Mouse (Mus musculus): ENCODE results near the gene 6030452D12Rik. TPM values are rescaled to one million over a fixed set of nuclear protein-coding genes. Genes with fewer than 3 reads are reported as not detected.

Gene 6030452D12Rik
- total and polyA plus RNA-seq, 2 experiments from 2014 or later = not detected

GRCm38 (mm10) chr8:106541002-106541401 lies 40.7 kb downstream of the 6030452D12Rik start:
- H3K9me3 ChIP-seq (replicated peaks; ENCODE audit: control insufficient read depth, low read length) = no peaks in the 10 kb centered on the region
- WGBS = 72% methylated on average over 11 of the region's 11 CpGs
- H3K9ac ChIP-seq (replicated peaks; ENCODE audit: low read depth, low read length) = no peak overlapping the region; the same call in 1 of the 2 replicates
- no peaks in the 10 kb centered on the region for H3K27me3 ChIP-seq (ENCODE audit: control insufficient read depth, insufficient read depth, low read length)
- TF ChIP-seq CTCF (IDR thresholded peaks at IDR 0.05; ENCODE audit: low read depth) = no peak
- no peak for TF ChIP-seq EP300 (IDR thresholded peaks at IDR 0.05; ENCODE audit: low read depth)
- H3K4me3 ChIP-seq (ENCODE audit: low read depth, low read length) = no peak overlapping the region
- H3K4me1 ChIP-seq (ENCODE audit: control insufficient read depth, insufficient read depth) = no peaks in the 10 kb centered on the region
- no peak overlapping the region for H3K27ac ChIP-seq (ENCODE audit: low read depth)
- DNase-seq (ENCODE audit: low spot score) (no peak), ATAC-seq (ENCODE audit: insufficient read depth, low read depth) (no peak)
- no peak overlapping the region for H3K4me2 ChIP-seq (ENCODE audit: low read depth, low read length)
- H3K36me3 ChIP-seq (replicated peaks; ENCODE audit: control insufficient read depth, insufficient read depth, low read length) = peaks cover 13% of the 10 kb centered on the region

DNA sequence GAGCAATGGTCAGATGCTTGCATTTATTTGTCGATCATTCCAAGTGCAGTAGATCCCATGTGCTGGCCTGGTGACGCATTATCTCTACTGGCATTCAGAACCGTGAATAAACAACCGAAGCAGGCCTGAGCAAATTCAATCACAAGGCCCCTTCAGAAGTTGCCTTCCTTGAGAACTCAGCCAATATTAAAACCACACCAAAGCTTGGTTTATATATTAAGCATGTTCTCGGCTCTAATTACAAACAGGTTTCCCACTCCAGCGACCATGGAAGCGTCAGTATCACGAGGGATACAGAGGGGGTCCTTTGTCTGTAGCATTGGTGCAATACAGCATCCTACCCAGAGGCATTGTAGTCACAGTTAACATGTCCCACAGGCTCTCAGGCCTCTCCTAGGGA lies 42.7 kb downstream of the 6030452D12Rik start:
- no peak for ATAC-seq (ENCODE audit: insufficient read depth, low read depth)
- Histone ChIP-seq H3K4me3 (ENCODE audit: low read depth, low read length) (no peak overlapping the region), H3K4me1 (ENCODE audit: control insufficient read depth, insufficient read depth) (no peaks in the 10 kb centered on the region), H3K9ac (replicated peaks; ENCODE audit: low read depth, low read length) (no peak overlapping the region), H3K27me3 (ENCODE audit: control insufficient read depth, insufficient read depth, low read length) (no peaks in the 10 kb centered on the region), H3K4me2 (ENCODE audit: low read depth, low read length) (no peak overlapping the region), H3K36me3 (replicated peaks; ENCODE audit: control insufficient read depth, insufficient read depth, low read length) (peaks cover 13% of the 10 kb centered on the region), H3K27ac (ENCODE audit: low read depth) (no peak overlapping the region), H3K9me3 (replicated peaks; ENCODE audit: control insufficient read depth, low read length) (no peaks in the 10 kb centered on the region)
- WGBS = 79% methylated on average over 8 of the region's 8 CpGs
- TF ChIP-seq CTCF (IDR thresholded peaks at IDR 0.05; ENCODE audit: low read depth) (no peak), EP300 (IDR thresholded peaks at IDR 0.05; ENCODE audit: low read depth) (no peak)
- DNase-seq (ENCODE audit: low spot score) = no peak

DNA sequence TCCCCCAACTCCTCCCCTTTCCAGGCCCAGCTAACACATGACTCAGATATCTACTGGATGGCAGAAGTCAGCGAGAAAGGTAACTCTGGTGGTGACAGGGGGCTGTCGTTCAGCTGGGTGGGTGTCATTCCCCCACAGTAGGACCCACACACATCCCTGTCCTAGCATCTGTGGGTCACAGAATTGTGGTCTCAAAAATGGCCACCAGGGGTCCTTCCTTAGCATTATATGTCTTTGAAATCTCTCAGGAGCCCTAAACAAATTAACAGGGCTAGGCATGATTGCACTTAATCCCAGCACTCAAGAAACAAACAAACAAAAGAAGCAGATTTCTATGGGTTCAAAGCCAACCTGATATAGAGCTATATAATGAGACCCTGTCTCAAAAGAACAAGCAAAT lies 44.8 kb downstream of the 6030452D12Rik start:
- H3K4me1 ChIP-seq (ENCODE audit: control insufficient read depth, insufficient read depth) = no peaks in the 10 kb centered on the region
- no peak overlapping the region for H3K4me2 ChIP-seq (ENCODE audit: low read depth, low read length)
- no peak overlapping the region for H3K9ac ChIP-seq (replicated peaks; ENCODE audit: low read depth, low read length)
- no peaks in the 10 kb centered on the region for H3K27me3 ChIP-seq (ENCODE audit: control insufficient read depth, insufficient read depth, low read length)
- H3K27ac ChIP-seq (ENCODE audit: low read depth) = no peak overlapping the region
- TF ChIP-seq CTCF (IDR thresholded peaks at IDR 0.05; ENCODE audit: low read depth) = 0 out of 2 replicates have a peak, but pooled peaks have one; percentile 4
- no peak for TF ChIP-seq EP300 (IDR thresholded peaks at IDR 0.05; ENCODE audit: low read depth)
- DNase-seq (ENCODE audit: low spot score) = no peak
- no peak for ATAC-seq (ENCODE audit: insufficient read depth, low read depth)
- H3K36me3 ChIP-seq (replicated peaks; ENCODE audit: control insufficient read depth, insufficient read depth, low read length) = peaks cover 13% of the 10 kb centered on the region
- H3K4me3 ChIP-seq (ENCODE audit: low read depth, low read length) = no peak overlapping the region
- no peaks in the 10 kb centered on the region for H3K9me3 ChIP-seq (replicated peaks; ENCODE audit: control insufficient read depth, low read length)
- 82% methylated on average over 2 of the region's 2 CpGs for WGBS

- Histone ChIP-seq H3K9ac (replicated peaks; ENCODE audit: low read depth, low read length) (no peak overlapping the region), H3K4me2 (ENCODE audit: low read depth, low read length) (no peak overlapping the region), H3K9me3 (replicated peaks; ENCODE audit: control insufficient read depth, low read length) (no peaks in the 10 kb centered on the region), H3K27me3 (ENCODE audit: control insufficient read depth, insufficient read depth, low read length) (no peaks in the 10 kb centered on the region), H3K36me3 (replicated peaks; ENCODE audit: control insufficient read depth, insufficient read depth, low read length) (peaks cover 9% of the 10 kb centered on the region; the same call in 1 of the 2 replicates), H3K4me1 (ENCODE audit: control insufficient read depth, insufficient read depth) (no peaks in the 10 kb centered on the region), H3K27ac (ENCODE audit: low read depth) (no peak overlapping the region), H3K4me3 (ENCODE audit: low read depth, low read length) (no peak overlapping the region)
- WGBS = 87% methylated on average over 7 of the region's 7 CpGs
- TF ChIP-seq EP300 (IDR thresholded peaks at IDR 0.05; ENCODE audit: low read depth) = no peak
- DNase-seq (ENCODE audit: low spot score) (no peak), ATAC-seq (ENCODE audit: insufficient read depth, low read depth) (no peak)
These were observed 46.4 kb downstream of the 6030452D12Rik start for GRCm38 (mm10) chr8:106546746-106547145.

- ATAC-seq (ENCODE audit: insufficient read depth, low read depth) = no peak
- Histone ChIP-seq H3K9ac (replicated peaks; ENCODE audit: low read depth, low read length) (no peak overlapping the region), H3K9me3 (replicated peaks; ENCODE audit: control insufficient read depth, low read length) (no peaks in the 10 kb centered on the region), H3K4me3 (ENCODE audit: low read depth, low read length) (no peak overlapping the region), H3K4me1 (ENCODE audit: control insufficient read depth, insufficient read depth) (no peaks in the 10 kb centered on the region), H3K27ac (ENCODE audit: low read depth) (no peak overlapping the region), H3K36me3 (replicated peaks; ENCODE audit: control insufficient read depth, insufficient read depth, low read length) (peaks cover 9% of the 10 kb centered on the region; the same call in 1 of the 2 replicates), H3K4me2 (ENCODE audit: low read depth, low read length) (no peak overlapping the region), H3K27me3 (ENCODE audit: control insufficient read depth, insufficient read depth, low read length) (no peaks in the 10 kb centered on the region)
- DNase-seq (ENCODE audit: low spot score) = no peak
- WGBS = 89% methylated on average over 10 of the region's 10 CpGs
- TF ChIP-seq EP300 (IDR thresholded peaks at IDR 0.05; ENCODE audit: low read depth) (no peak), CTCF (IDR thresholded peaks at IDR 0.05; ENCODE audit: low read depth) (no peak)
These were observed 48.1 kb downstream of the 6030452D12Rik start for GRCm38 (mm10) chr8:106548366-106548936.

GRCm38 (mm10) chr8:106550906-106551305 lies 50.6 kb downstream of the 6030452D12Rik start:
- TF ChIP-seq CTCF (IDR thresholded peaks at IDR 0.05; ENCODE audit: low read depth) (no peak), EP300 (IDR thresholded peaks at IDR 0.05; ENCODE audit: low read depth) (no peak)
- H3K4me3 ChIP-seq (ENCODE audit: low read depth, low read length) = no peak overlapping the region
- ATAC-seq (ENCODE audit: insufficient read depth, low read depth) (no peak), DNase-seq (ENCODE audit: low spot score) (no peak)
- H3K9ac ChIP-seq (replicated peaks; ENCODE audit: low read depth, low read length) = no peak overlapping the region
- H3K4me2 ChIP-seq (ENCODE audit: low read depth, low read length) = no peak overlapping the region
- H3K4me1 ChIP-seq (ENCODE audit: control insufficient read depth, insufficient read depth) = no peaks in the 10 kb centered on the region
- H3K36me3 ChIP-seq (replicated peaks; ENCODE audit: control insufficient read depth, insufficient read depth, low read length) = no peaks in the 10 kb centered on the region; the same call in 1 of the 2 replicates
- WGBS = 82% methylated on average over 1 of the region's 1 CpGs
- no peaks in the 10 kb centered on the region for H3K27me3 ChIP-seq (ENCODE audit: control insufficient read depth, insufficient read depth, low read length)
- no peaks in the 10 kb centered on the region for H3K9me3 ChIP-seq (replicated peaks; ENCODE audit: control insufficient read depth, low read length)
- no peak overlapping the region for H3K27ac ChIP-seq (ENCODE audit: low read depth)
